Mouse (Mus musculus) intestine, postnatal 0 days (tissue): ENCODE data around the gene BC028528. TPM values are rescaled to one million over a fixed set of nuclear protein-coding genes. Genes with fewer than 3 reads are reported as not detected.
"Not testable (repeated sequence)": the region's sequence is repeated elsewhere in the genome, so short reads cannot be mapped to it uniquely, and the experiment has no call there.

Experiments used
- ATAC-seq: fragments of 200-750 bp; cut with Nextera tagmentation; 2 replicates; pipeline ENCODE4 v1.8.0; 2017; ENCODE audit warnings: mild to moderate bottlenecking, moderate TSS enrichment, moderate library complexity
- H3K27ac ChIP-seq: fragments of 300-500 bp; sonication (generic); 2 replicates; pipeline ENCODE4 v1.5.1; 2014; ENCODE audit warnings: mild to moderate bottlenecking, low read depth, low read length, moderate library complexity
- H3K27me3 ChIP-seq: fragments of 300-500 bp; sonication (generic); replicated peaks from 2 replicates; pipeline ENCODE4 v1.6.1; 2014; ENCODE audit warnings: low read length, mixed read lengths; ENCODE audit not compliant: control insufficient read depth, insufficient read depth
- H3K36me3 ChIP-seq: fragments of 300-500 bp; sonication (generic); 2 replicates; pipeline ENCODE4 v1.6.1; 2014; ENCODE audit warnings: mild to moderate bottlenecking, moderate library complexity; ENCODE audit not compliant: control insufficient read depth, insufficient read depth
- H3K4me1 ChIP-seq: fragments of 300-500 bp; sonication (generic); replicated peaks from 2 replicates; pipeline ENCODE4 v1.6.1; 2014; ENCODE audit warnings: antibody characterized with exemption, low read length, mixed read lengths; ENCODE audit not compliant: control insufficient read depth, insufficient read depth
- H3K4me2 ChIP-seq: fragments of 300-500 bp; sonication (generic); replicated peaks from 2 replicates; pipeline ENCODE4 v1.6.1; 2014; ENCODE audit warnings: low read depth, mild to moderate bottlenecking, moderate library complexity
- H3K4me3 ChIP-seq: fragments of 300-500 bp; sonication (generic); 2 replicates; pipeline ENCODE4 v1.5.1; 2014; ENCODE audit warnings: low read depth, low read length
- H3K9ac ChIP-seq: fragments of 300-500 bp; sonication (generic); 2 replicates; pipeline ENCODE4 v1.6.1; 2014; ENCODE audit warnings: mild to moderate bottlenecking, low read depth, low read length
- H3K9me3 ChIP-seq: fragments of 300-500 bp; sonication (generic); 2 replicates; pipeline ENCODE4 v1.6.1; 2016; ENCODE audit warnings: mixed run types; ENCODE audit not compliant: control insufficient read depth
- CTCF ChIP-seq: sonication (generic); IDR thresholded peaks from 2 replicates; pipeline ENCODE4 v1.5.1; 2016; ENCODE audit warnings: low read depth, mild to moderate bottlenecking, control low read depth, antibody characterized with exemption, moderate library complexity
- WGBS: fragments of 180-500 bp; shearing (Covaris S2); extraction: QIAGEN DNeasy Blood & Tissue Kit; methylation state at CpG from one replicate; pipeline ENCODE4 v1.1.7; 2014; 5-methylcytosine and 5-hydroxymethylcytosine counted together
- polyA plus RNA-seq: library from polyadenylated mRNA; unstranded; fragments of >200 nt; fragmentation: Nextera tagmentation; extraction: Ambion mirVana; gene quantifications from 2 replicates; pipeline ENCODE4 v1.2.1, GENCODE M21; 2015

Gene BC028528
- polyA plus RNA-seq, 1 experiment from 2014 or later = 11.9 TPM

DNA sequence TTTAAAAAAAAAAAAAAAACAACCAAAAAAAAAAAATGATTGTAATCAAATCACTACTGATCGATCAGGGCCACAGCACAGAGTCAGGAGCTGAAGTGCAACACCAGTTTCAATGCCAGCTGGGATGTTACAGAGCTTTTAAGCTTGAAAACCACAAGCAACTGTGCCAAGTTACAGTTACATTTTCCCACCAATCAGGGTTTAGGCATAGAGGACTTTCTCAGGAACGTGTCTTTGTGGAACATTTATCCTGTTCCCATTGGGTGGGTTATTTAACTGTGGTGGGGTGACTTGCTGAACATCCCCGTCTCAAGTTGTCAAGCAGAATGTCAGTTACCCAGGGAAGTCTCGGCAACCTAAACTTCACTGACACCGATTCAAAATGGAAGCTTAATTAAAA is 33.3 kb upstream of the BC028528 start:
- 85% methylated on average over 5 of the region's 5 CpGs for WGBS
- Histone ChIP-seq H3K9ac (no peak overlapping the region), H3K4me3 (no peak overlapping the region), H3K4me1 (no peaks in the 10 kb centered on the region), H3K36me3 (no peaks in the 10 kb centered on the region), H3K4me2 (no peak overlapping the region), H3K27ac (no peak overlapping the region), H3K27me3 (no peaks in the 10 kb centered on the region), H3K9me3 (no peaks in the 10 kb centered on the region)
- no peak for ATAC-seq
- TF ChIP-seq CTCF = no peak

DNA sequence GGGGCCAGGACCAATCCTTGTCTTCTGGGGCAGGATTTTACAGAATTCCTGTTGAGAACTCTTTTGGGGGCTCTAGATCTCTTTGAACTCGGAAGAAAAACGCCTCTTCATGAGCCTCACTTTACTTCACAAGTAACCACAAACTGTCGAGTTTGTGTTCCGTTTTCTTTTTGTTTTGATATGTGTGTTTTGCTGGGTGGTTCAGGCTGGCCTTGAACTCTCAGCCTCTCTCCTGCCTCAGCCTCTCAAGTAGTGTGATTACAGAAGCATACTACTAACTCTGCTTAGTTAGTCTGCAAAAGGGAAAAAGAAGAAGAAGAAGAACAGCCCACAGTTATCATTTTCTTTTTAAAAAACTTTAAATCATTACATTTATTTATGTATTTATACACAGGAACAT is 32.4 kb upstream of the BC028528 start:
- Histone ChIP-seq H3K9ac (no peak overlapping the region), H3K4me3 (no peak overlapping the region), H3K4me1 (no peaks in the 10 kb centered on the region), H3K27ac (no peak overlapping the region), H3K27me3 (no peaks in the 10 kb centered on the region), H3K9me3 (no peaks in the 10 kb centered on the region), H3K36me3 (no peaks in the 10 kb centered on the region), H3K4me2 (no peak overlapping the region)
- 70% methylated on average over 4 of the region's 4 CpGs for WGBS
- TF ChIP-seq CTCF = no peak
- ATAC-seq = no peak

DNA sequence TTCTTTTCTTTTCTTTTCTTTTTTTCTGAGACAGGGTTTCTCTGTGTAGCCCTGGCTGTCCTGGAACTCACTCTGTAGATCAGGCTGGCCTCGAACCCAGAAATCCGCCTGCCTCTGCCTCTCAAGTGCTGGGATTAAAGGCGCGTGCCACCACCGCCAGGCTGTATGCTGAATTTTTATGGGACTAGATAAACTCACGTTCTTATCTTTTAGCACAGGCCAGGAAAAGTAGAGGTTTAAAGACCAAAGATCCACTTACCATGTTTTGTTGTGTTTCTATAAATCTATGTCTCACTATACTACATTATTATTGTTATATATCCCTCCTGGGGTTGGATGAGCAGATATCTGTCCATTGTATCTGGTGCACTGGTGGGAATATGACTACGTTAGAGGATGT is 31.6 kb upstream of the BC028528 start:
- not testable (repeated sequence) for ATAC-seq

DNA sequence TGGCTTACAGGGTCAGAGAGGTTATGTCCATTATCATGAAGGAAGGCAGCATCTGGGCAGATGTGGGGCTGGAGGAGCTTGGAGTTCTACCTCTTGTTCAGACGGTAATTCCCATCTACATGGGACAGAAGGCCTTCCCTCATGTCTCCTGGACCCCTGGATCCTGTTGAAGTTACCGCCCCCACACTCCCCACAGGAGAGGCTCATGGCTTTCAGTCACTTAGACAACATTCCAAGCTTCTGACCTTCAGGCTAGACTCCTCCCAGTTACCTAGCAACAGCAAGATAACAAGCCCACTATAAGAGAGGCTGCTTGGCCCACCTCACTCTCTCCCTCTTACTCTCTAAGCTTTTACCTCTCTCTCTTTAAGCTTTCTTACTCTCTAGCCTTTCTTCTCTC is 28.7 kb upstream of the BC028528 start:
- not testable (repeated sequence) for H3K4me1 ChIP-seq, H3K27me3 ChIP-seq, H3K36me3 ChIP-seq, H3K27ac ChIP-seq, H3K9me3 ChIP-seq, H3K4me3 ChIP-seq, H3K9ac ChIP-seq, H3K4me2 ChIP-seq, ATAC-seq
- WGBS = 59% methylated on average over 2 of the region's 2 CpGs

More for the DNA sequence above, 31.6 kb upstream of the BC028528 start:
- H3K9me3 ChIP-seq, H3K27me3 ChIP-seq, H3K4me1 ChIP-seq, H3K36me3 ChIP-seq, H3K9ac ChIP-seq, H3K4me3 ChIP-seq, H3K4me2 ChIP-seq, H3K27ac ChIP-seq: not testable (repeated sequence)
- 80% methylated on average over 7 of the region's 7 CpGs for WGBS

DNA sequence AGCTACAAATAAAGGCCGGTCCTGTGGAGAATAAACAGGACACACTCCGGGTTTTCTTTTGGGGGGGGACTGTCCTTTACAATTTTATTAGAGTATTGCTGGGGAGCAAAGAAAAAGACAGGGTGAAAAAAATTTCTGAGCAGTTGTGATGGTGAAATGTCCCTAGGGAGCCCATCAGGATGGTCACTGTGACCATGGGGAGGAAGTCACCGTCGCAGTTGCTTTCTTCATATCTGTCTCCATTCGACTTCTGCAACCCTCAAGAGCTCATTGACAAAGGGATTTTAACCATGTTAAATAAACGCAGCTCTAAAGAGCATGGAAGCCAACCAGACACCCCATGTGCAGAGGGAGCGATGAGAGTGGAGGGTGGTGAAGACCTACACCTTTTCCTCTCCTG is 25.0 kb upstream of the BC028528 start:
- H3K36me3 ChIP-seq = no peaks in the 10 kb centered on the region
- no peak overlapping the region for H3K9ac ChIP-seq
- no peak for TF ChIP-seq CTCF
- 72% methylated on average over 7 of the region's 7 CpGs for WGBS
- H3K9me3 ChIP-seq = no peaks in the 10 kb centered on the region
- no peaks in the 10 kb centered on the region for H3K27me3 ChIP-seq
- no peak overlapping the region for H3K4me2 ChIP-seq
- H3K4me1 ChIP-seq = no peaks in the 10 kb centered on the region
- ATAC-seq = no peak
- H3K4me3 ChIP-seq = no peak overlapping the region
- H3K27ac ChIP-seq = no peak overlapping the region

DNA sequence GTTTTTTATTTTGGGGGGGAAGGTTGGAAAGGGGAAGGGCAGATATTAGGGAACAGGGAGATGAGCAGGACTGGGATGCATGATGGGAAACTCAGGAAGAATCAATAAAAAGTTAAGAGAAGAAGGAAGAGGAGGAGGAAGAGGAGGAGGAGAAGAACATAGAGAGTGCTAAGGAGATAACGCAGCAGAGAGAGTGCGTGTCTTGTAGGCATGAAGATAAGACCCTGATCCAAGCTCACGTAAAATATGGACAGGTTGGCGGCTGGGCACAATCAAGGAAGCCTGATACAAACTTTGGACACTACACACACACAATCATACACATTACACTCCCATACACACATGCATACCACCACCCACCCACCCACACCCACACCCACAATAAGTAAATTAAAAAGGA is 22.9 kb upstream of the BC028528 start:
- no peaks in the 10 kb centered on the region for H3K4me1 ChIP-seq
- no peak for ATAC-seq
- no peak overlapping the region for H3K27ac ChIP-seq
- H3K9ac ChIP-seq = no peak overlapping the region
- 76% methylated on average over 4 of the region's 4 CpGs for WGBS
- H3K27me3 ChIP-seq = no peaks in the 10 kb centered on the region
- no peak overlapping the region for H3K4me2 ChIP-seq
- no peak overlapping the region for H3K4me3 ChIP-seq
- H3K9me3 ChIP-seq = no peaks in the 10 kb centered on the region
- no peak for TF ChIP-seq CTCF
- no peaks in the 10 kb centered on the region for H3K36me3 ChIP-seq

DNA sequence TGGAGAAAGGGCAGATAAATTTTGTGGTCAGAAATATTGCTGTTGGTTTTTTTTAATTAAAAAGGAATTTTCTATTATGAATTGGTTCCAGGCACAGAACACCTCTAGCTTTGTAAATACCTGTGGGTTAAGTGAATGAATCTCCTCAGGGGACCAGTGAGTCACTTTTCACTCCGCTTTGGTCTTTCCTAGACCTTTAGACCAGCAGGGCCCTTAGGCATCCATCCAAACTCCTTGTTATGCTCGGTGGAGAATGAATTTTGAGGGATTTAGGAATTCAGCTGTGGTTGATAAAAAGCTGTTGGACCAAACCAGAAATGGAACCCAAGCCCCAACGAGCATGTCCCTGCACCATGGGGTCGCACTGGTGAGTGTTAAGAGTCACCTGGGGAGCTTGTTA is 15.8 kb upstream of the BC028528 start:
- H3K36me3 ChIP-seq = no peaks in the 10 kb centered on the region
- peaks cover 4% of the 10 kb centered on the region; the same call in 1 of the 2 replicates for H3K27me3 ChIP-seq
- H3K9me3 ChIP-seq = no peaks in the 10 kb centered on the region
- no peak for TF ChIP-seq CTCF
- H3K4me1 ChIP-seq = no peaks in the 10 kb centered on the region
- H3K4me3 ChIP-seq = no peak overlapping the region
- 46% methylated on average over 4 of the region's 4 CpGs for WGBS
- H3K9ac ChIP-seq = no peak overlapping the region
- no peak overlapping the region for H3K27ac ChIP-seq
- ATAC-seq = no peak
- H3K4me2 ChIP-seq = no peak overlapping the region
